Mouse (Mus musculus) heart, adult 18-20 months (tissue): Measurements from ENCODE around the gene Ephb6. TPM values are rescaled to one million over a fixed set of nuclear protein-coding genes. Genes with fewer than 3 reads are reported as not detected.

Experiments
- DNase-seq, 2 experiments: peaks; one replicate each; pipeline ENCODE4 v3.0.0; 2021 to 2022; ENCODE audit warnings: mixed read lengths in 1 of 2
- total RNA-seq, 2 experiments: library from RNA; stranded (reverse); gene quantifications; 2 replicates each; pipeline ENCODE4 v1.2.3; 2021

Ephb6 gene
- total RNA-seq, 2 experiments from 2014 or later = 1.3 to 1.8 TPM

DNA sequence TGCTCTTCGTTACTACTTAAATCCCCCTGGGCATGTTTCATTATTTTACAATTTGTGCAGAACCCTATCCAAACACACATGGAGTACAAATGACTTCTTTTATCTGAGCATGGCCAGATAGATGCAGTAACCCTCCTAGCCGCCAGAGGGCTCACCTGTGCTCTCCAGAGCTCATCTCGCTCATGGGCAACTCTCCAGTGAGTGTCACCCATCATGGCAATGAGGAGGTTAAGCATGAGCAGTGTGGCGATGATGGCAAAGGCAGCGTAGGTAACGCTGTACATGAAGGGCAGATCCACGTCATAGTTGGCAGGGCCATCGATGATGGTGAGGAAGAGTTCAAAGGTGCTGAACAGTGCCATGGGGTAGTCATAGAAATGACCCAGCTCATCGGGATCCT, 17.4 kb downstream of the Ephb6 start:
- no peak for DNase-seq

DNA sequence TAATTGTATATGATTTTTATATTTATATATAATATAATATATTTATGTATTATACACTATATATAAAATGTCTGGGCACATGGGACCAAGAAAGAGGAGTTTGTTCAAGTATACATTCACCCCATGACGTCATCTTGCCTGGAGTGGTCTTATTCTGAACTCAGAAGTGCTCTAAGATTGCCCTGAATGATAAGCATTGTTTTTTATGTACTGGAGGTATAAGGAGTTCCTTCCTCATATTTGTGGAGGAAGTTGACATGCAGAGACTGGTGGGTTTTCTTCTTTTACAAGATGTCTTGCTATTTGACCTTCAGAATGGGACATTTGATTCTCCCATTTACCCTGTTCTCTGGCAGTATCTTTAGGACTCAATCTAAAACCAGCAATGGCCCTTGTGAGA, 22.9 kb downstream of the Ephb6 start:
- DNase-seq = no peak

DNA sequence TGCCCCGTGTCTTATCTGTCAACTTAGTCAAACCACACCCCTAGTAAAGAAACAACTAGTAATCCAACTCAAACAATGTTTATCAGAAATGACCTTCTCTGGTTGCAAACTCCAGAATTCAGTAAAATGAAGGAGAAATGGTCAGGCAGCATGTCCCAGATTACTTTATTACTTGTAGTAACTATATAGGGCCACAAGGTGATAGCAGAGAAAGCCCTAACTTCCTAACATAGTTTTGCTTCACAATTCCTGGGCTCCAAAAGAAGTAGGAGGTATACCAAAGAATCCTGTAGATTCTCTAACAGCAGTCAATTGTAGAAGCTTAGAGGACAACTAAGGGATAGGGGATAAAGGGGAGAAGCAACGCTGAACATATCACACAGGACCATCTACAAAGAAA, 25.5 kb downstream of the Ephb6 start:
- no peak for DNase-seq

DNA sequence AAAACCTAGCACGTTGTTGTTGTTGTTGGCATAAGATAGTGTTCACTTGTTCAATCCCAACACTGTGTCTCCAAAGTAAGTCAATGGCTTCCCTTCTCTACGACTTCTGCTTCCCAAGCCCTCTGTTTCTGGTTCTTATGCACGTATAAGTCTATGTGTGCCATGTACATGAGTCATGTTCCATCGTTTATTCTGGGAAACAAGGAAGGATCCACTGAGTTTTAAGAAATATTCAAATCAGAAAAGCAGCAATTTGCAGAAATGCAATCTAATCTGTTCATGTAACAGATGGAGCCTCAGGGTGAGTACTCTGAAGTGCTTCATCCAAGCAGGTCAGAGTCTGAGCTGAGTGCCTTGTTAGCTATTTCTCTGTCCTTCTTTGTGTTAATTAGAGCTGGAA, 26.3 kb downstream of the Ephb6 start:
- DNase-seq = no peak

DNA sequence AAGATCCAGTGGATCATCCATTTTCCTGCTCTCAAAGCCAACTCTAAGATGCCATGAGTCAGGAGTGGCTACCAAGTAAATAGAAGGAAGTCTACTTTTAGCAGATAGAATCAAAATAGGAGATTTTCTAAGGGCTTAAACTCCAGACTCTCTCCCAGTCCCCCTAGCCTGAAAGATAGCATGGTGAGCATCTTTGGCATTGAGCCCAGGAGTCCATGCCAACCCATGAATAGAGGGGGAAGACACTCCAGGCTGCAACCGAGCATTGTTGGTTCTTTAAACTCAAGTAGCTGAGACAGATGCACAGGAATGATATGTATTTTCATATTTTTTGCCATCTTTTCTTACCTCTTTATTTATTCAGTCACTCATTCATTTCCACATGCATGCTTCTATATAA, 29.9 kb downstream of the Ephb6 start:
- no peak for DNase-seq

DNA sequence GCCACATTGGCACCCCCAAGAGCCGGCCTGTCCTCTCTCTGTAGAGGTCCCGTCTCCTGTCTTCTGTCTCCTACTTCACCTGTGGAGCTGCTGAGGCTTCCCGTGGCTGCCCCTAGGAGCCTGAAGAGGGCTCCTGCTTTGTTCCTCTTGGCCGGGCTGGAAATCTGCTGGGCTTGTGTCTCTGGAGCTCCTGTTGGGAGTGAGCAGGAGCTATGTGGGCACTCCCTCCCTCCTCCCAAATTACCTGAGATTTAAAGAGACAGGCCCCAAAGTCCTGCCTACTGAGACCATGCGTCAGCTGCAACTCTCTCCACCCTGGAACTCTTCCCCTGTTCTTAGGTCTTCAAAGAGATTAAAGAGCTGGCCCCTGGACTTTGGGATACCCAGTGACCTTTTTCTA, 30.9 kb downstream of the Ephb6 start, which contains the start of gene Trpv6:
Gene Trpv6, minus strand, starts transcription at position 228 of the 400 bp plus-strand sequence.
- no peak for DNase-seq

DNA sequence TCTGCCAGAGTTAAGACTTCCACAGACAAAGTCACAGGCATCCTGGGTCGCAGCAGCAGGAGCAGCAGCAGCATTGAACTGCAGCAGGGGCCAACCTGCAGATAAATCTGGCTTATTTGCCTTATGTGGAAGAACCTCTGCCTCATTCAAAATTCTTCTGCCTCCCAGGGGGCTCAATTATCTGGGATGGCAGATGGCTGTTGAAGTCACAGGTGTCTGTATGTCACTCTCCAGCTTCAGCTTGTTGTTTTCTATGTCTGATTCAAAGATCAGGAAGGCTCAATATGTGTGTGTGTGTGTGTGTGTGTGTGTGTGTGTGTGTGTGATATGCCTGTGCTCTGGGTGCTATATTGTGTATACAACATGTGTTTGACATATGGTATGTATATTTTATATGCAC, 32.1 kb downstream of the Ephb6 start:
- DNase-seq = no peak

DNA sequence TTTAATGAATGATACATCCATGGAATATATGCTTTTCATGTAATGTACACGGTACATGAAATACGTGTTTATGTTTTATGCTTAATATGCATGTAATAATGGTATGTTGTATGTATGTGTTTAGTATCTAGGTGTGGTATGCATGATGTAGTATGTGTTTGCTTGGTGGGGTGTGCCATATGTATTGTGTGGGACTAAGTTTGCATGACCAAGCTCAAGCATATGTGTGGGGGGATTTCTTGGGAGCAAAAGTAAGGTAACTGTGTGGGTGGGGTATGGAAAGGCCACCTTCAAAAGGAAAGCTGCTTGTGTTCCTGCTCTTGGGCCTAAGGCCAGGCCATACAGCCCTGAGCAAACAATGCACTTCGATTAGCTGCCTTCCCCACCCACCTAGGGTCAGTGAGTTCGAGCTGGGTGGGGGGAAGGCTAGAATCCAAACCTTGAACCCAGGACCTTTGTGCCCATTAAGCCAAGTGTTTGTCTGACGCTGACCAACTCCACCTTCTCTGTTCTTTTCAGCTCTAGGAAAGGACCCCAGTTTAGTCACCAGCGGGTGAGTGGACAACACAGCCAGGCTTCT, 32.7 kb downstream of the Ephb6 start:
- no peak for DNase-seq

DNA sequence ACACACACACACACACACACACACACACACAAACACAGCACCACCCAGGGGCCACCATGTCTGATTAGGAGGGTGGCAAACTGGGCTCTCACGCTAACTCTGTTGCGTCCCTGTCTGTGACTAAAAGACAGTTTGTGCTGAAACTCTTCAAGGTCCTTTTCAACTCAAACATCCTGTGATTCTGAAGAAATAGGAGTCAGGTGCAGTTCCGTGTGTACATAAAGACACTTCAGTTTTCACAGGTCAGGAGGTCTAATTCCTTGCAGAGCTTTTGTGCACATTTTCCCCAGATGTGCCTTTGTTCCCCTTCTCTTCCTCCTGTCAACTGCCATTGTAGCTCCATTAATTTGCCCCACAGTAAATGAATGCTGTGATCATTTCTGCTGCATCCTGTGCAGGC, 35.2 kb downstream of the Ephb6 start:
- no peak for DNase-seq

DNA sequence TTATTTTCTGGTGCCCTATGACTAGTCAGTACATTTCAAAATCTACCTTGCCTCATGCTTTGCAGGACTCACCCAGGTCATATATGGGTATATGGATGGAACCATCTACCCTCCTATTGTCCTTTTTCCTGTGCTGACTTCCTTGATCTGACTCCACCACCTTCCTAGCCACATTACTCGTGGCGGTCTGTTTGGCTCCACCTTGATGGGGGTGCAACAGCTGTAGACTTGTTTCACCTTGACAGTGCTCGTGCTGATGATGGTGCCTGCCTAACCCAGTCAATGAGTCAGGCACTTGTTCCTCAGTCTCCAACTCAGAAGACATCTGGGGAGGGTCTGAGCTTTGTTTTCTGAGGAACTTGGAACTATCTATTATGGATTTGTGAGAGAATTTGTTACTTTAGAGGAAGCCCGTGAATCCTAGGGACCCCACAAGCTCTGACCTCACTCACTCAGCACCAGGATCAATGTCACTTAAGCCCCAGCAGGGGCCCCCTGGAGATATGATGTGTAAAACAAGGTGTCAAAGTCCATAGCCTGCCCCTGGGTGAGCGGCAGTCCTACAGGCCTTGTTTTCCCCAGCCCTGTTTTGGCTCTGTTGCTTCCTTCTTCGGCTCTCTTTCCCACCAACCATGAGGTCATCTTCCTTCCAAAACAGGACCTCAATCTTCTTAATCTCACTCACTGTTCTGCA, 36.0 kb downstream of the Ephb6 start:
- no peak for DNase-seq

DNA sequence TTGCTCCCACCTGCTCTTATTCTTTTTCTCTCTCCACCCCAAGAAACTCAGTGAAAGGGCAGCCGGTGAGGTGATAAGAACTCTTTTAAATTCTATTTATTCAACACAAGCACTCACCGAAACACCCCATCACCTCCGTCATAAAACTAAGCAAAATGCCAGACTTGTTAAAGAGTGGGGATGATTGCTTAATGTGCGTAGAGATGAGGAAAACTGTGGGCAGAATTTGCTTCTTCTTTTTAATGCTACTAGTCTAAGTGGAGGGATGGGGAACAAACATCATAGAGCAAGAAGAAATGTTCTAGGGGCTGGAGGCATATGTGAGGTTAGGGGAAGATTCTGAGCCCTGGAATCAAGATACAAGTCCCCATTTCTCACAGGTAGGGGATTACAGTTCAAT, 37.5 kb downstream of the Ephb6 start:
- no peak for DNase-seq

DNA sequence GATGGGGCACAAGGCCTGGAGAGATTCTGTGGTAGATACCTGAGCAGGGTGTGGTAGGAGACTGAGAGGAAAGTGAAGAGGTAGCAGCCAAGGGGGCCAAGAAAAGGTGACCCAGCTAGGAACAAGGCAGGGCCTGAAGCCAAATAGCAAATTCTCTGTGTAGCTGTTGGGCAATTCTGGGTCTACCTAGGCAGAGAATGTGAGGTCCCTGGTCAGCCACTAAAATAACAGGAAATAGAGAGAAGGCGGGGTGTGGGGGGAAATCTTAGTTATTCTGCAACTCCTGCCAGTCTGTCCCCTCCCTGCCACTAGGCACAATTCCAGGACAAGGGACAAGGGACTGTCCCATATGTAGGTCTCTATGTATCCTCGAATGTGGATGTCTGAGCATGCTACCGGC, 37.9 kb downstream of the Ephb6 start:
- no peak for DNase-seq

DNA sequence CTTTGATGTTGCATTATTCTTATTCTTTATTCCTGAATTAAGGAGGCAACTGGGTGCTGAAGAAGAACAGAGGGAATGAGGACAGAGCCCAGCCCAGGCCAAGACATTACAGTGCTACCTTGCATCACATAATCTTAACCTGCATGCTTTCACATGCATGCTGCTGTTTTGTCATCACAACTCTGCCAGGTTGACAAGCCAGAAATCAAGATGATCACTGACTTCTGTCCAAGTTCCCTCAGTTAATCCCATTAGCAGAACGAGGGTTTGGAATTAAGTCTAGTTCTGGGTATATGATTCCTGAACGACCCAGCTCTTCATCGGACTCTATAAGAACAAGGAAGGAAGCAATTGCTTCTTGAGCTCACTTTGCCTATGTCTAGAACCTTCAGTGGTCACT, 40.9 kb downstream of the Ephb6 start:
- no peak for DNase-seq

DNA sequence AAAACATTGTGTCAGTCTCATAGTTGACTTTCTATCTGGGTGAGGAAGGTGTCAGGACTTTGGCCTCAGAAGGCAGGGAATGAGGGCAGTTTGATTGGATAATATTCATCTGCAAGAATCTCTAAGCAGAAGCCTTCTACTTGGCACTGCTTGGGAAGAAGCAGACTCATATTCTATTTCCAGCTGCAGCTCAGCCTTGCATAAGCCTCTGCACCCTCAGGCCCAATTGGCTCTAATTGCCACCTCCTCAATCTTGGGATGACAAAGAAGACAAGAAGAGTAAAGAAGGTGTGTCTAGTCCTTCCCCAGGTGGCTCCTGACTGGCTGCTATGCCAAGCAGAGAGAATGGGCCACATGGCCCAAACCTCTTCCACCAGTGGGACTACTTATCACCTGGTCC, 41.4 kb downstream of the Ephb6 start:
- DNase-seq = no peak

DNA sequence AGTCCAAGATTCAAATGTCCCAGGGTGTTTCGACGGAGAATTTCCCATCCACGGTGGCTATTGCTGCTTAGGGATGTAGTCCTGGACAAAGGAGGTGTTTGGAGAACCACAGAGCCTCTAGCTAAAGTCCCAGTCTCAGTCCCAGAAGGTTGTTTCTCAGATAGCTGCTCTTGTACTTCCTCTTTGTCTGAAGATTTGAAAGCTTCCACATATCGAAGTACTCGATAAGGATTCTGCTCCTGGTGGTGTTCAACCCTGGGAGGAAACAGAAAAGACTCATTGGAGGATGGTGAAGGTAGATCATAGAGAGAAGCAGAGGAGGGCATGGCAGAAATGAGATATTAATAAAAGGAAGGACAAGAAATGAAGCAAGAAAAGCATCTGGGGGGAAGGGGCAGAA, 47.9 kb downstream of the Ephb6 start:
- no peak for DNase-seq

DNA sequence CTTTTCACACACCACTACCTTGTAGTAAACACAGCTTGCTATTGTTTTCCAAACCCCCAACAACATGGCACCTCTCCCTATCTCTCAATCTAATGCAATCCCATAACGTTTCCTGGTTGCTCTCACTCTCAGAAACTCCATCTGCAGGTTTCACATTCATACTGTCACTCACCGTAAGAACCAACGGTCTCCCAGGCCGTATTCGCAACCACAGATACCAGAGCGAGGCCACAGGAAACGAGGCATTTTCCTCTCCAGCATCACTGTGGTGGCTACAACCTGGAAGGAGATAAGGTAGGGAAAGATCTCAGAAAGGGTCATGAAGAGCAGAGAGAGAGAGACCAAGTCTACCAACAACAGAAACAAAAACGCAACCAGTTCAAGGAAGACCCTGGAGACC, 49.4 kb downstream of the Ephb6 start:
- DNase-seq = no peak

DNA sequence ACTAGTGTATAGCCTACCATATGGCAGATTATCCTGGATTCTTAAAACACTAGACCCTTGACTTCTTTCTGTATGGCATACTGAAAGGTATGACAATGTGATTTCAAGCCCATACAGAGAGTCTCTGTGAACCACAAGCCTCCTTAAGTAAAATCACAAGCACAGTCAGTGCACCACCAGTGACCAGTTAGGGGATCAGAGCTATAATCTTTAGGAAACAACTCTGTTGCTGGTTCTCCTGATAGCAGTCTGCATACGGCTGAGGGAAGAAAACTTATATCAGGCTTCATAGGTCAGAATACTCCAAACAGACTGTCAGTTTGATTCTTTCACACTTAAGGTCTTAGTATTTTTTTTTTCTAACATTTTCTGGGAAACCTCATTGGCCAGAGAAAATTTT, 53.2 kb downstream of the Ephb6 start:
- DNase-seq = no peak

DNA sequence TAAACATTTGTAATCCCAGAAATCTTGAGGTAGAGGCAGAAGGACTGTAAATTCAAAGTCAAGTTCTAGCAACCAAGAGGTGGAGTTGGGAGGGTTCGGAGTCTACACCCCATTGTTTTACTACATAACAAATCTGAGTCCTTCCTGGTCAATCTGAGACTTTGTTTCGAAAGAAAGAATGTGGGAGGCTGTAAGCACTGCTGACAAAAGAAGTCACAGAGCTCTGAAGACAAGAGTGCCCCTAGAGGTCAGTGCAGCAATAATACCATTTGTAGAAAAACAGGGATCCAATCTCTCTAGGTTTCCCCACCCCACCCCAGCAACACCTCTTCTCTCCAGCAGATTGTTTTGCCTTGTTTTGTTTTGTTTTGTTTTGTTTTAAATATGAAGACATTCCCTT, 57.0 kb downstream of the Ephb6 start:
- DNase-seq = no peak

Other genes starting within 250 kb of the Ephb6 start
- not detected for gene Prss3, start 227.8 kb upstream of the Ephb6 start, total RNA-seq
- not detected for gene Gm5771, start 213.1 kb upstream of the Ephb6 start, total RNA-seq
- gene Gm10334, start 159.3 kb upstream of the Ephb6 start, total RNA-seq = not detected
- not detected for gene Prss1, start 146.6 kb upstream of the Ephb6 start, total RNA-seq
- gene Prss2, start 83.7 kb upstream of the Ephb6 start, total RNA-seq = not detected
- gene Trpv6, start 30.9 kb downstream of the Ephb6 start, total RNA-seq = not detected
- gene Trpv5, start 75.3 kb downstream of the Ephb6 start, total RNA-seq = not detected
- gene Llcfc1, start 78.9 kb downstream of the Ephb6 start, total RNA-seq = not detected
- not detected for gene Kel, start 98.9 kb downstream of the Ephb6 start, total RNA-seq
- gene Olfr459, start 169.7 kb downstream of the Ephb6 start, total RNA-seq = not detected
- gene Pip, start 242.1 kb downstream of the Ephb6 start, total RNA-seq = not detected
- not detected for gene Sval2, start 247.5 kb downstream of the Ephb6 start, total RNA-seq